Mouse (Mus musculus) cerebellum, postnatal 14 days (tissue): ENCODE data around the gene Gm5926.
"Not testable (repeated sequence)": the region's sequence is repeated elsewhere in the genome, so short reads cannot be mapped to it uniquely, and the experiment has no call there.

ENCODE experiments used
- DNase-seq, 2 experiments: peaks; one replicate each; pipeline ENCODE4 v3.0.0; 2021; ENCODE audit warnings: mixed read lengths in 2 of 2

The Gm5926 gene

DNA sequence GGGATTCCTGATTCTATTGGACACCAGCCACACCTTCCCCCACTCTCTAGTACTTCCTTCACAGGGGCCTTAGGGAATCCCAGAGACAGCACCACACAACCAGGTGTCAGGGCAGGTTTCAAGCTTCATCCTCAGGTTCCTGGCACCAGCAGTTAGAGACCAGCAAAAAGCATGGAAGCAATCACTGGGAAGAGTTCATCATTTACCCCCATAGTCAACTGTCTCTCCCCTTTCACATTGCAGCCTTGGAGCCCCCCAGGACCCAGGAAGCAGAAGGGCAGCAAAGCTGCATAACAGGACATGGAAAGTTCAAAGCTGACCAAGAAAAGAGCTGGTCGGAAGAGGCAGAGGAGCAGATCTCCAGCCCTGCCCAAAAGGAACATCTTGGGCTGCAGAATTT is at the start of gene Gm5926:
Gm5926 (plus strand) TSS at position 301 of the 400 bp plus-strand sequence.
- not testable (repeated sequence) for DNase-seq

DNA sequence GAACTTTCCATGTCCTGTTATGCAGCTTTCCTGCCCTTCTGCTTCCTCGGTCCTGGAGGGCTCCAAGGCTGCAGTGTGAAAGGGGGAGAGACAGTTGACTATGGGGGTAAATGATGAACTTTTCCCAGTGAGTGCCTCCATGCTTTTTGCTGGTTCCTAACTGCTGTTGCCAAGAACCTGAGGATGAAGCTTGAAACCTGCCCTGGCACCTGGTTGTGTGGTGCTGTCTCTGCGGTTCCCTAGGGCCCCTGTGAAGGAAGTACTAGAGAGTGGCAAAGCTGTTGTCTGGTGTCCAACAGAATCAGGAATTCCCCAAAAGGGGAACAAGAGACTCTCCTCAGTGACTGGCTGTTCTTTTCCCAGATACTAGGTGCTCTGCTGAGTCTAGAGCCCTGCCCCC is 49.5 kb upstream of the Gm5926 start:
- not testable (repeated sequence) for DNase-seq

- not testable (repeated sequence) for DNase-seq
Observed at GRCm38 (mm10) chrX:32601425-32601824, 49.1 kb upstream of the Gm5926 start.
